Mouse (Mus musculus) stomach, adult 2 months (tissue): ENCODE data around the gene Cnih2. TPM values are rescaled to one million over a fixed set of nuclear protein-coding genes. Genes with fewer than 3 reads are reported as not detected.

Source experiments
- polyA plus RNA-seq: library from polyadenylated mRNA; depleted of rRNA; stranded (reverse); fragments of >200 nt; gene quantifications from 2 replicates; pipeline ENCODE4 v1.2.3, GENCODE M21; 2012; rRNA removed

Gene Cnih2
- 1.8 and 2.7 TPM in 2 replicates for polyA plus RNA-seq

DNA sequence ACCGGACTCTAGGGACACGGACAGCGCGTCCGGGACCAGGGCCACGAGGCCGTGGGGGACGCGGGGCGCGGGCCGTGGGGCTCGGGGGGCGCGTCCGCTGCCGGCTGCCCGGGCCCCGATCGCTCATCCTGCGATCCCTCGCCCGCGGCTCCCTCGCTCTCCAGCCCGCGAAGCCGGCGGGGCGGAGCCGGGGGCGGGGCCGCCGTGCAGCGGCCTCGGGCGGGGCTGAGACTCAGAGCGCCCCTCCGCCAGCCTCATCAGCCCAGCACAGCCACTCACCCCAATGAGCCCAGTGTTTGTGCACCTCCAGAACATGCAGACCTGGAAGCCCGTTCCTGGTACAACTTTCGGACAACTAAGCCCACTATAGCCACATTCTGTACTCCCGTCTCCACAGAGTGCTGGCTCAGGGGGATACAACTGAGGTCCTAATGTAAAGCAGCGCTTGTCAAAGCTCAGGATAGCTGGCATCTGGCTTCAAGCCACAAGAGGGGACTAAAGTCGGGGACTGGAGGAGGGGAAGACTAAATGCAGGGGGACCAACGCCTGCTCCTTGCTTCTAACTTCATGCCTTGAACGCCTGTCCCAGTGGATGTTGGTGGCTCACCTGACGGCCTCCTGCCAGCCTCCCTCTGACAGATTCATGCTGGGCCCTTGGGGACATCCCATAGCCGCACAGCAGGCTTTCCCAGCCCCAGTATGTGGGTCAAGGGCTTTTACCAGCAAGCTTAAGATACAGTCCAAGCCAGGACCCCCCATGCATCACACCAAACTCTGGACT is at the start of gene Cnih2:
TSS of gene Cnih2 (minus strand) at position 159 of the 781 bp plus-strand sequence.

DNA sequence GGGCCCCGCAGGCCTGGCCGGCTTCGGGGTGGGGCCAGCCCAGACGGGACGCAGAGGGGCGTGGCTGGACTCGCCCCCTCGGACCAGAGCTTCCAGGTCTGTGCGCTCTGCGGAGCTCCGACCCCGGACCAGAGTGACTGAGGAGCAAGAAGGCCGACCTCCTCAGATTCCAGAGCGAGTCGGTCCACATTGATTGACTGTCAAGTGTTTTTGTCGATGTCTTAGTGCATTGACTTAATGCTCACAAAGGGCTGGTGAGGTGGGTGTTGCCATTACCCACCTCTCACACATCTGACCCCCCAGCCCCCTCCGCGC is 20.0 kb upstream of the Cnih2 start, which contains the start of gene Klc2:
TSS of gene Klc2 (minus strand) at position 177 of the 315 bp plus-strand sequence.

DNA sequence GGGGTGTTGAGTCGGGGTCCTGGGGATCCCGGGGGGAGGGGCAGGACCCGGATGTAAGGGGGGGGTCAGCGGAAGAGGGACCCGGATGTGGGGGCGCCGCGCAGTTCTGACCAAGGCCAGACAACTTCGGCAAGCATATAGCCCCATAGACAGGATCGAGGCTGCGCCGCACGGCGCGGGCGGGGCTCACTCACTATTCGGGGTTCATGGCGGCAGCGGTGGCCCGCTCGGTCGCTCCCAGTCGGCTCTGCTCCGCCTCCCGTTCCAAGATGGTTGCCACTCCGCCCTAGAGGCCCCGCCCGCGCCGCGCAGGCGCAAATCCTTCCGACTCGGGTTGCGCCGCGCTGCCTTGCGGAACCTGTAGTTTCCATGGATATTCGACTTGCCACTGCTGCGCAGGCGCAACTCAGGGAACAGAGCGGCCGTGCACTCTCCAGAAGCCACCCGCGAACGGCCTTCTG is 8.4 kb upstream of the Cnih2 start, which contains the start of gene Rab1b:
TSS of gene Rab1b (minus strand) at position 342 of the 461 bp plus-strand sequence.

DNA sequence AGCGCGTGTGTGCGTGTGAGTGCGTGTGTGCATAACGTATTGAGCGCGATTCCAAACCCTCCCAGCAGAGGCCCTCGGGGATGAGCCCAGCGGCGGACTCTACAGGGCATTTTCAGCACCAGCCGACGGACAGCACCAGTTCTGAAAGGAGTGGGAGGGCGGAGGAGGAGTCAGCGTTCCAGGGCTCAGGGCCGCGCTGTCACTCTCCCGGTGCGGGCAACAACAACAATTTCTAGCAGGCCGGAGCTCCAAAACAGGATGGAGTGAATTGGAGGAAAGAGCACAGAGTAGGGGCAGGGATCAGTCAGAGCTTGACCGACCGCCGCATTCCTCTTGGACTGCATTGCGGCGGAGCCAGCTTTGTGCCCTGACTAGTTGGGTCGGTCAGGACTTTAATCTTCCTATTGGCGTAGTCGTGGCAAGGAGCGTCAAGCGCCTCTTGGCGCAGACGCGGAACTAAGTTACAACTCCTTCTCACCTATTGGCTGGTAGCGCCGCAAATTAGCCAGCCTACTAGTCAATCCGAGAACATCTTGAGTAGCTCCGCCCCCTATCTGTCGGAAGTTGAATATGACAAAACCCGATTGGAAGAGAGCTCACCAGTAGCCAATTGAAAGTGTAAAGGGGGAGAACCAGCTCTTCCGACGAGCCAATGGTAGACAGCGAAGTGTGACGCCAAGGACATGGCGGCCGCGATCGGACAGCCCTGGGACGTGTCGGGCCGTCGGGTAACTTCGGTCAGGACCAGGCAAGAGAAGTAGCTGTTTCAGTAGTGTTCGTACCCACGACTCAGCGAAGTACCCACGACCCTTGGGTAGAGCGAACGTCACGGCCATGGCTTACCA is 10.2 kb downstream of the Cnih2 start, which contains the start of gene Yif1a:
TSS of gene Yif1a (plus strand) at position 655 of the 845 bp plus-strand sequence.

DNA sequence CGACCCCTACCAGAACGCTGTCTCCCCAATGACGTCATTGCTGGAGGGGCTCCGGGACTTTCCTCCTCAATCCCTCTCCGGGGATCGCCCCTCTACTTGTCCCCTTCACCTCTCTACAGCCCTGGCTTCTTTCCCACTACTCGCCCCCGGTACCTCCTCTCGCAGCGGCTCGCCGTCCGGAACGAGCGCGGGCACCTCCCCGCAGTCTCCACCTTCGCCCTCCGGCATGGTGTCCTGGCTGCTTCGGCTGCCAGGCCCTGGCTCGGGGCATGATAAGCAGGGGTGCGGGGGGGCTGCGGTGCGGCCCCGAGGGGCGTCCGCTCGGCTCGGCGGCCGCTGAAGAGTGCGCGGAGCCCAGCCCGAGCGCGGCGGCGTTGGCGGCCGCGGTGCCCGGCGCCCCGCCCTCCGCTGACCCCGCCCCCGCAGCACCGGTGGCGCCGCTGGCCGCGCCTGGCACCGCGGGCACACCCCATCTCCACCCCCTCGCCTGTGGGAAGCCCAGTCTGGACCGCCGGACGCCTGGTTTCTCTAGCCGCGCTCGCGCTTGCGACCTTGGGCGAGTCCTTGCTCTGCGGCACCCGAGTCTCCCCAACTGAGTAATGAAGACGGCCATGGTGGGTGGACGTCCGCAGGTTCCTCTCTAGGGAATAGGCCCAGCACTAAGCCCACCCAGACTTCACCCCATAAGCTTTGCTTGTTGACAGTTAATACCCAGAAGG is 13.0 kb downstream of the Cnih2 start, which contains the start of gene Tmem151a:
TSS of gene Tmem151a (minus strand) at position 387 of the 719 bp plus-strand sequence.

DNA sequence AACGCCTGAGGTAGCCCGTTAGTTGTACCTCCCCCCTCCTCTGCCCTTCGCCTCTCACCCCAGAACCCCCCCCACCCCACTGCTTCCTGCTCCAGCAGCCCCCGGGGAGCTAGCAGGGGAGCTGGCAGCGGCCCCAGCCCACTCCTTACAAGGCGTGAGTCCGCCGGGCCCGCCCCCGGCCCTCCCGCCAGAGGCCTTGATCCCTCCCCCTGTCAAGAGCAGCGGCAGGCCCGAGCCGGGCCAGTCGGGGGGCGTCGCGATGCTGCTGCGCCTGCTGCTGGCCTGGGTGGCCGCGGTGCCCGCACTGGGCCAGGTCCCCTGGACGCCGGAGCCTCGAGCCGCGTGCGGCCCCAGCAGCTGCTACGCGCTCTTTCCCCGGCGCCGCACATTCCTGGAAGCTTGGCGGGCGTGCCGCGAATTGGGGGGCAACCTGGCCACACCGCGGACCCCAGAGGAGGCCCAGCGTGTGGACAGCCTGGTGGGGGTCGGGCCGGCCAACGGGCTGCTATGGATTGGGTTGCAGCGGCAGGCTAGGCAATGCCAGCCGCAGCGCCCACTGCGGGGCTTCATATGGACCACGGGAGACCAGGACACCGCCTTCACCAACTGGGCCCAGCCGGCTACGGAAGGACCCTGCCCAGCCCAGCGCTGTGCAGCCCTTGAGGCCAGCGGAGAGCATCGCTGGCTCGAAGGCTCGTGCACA is 30.3 kb downstream of the Cnih2 start, which contains the start of gene Cd248:
TSS of gene Cd248 (plus strand) at position 212 of the 703 bp plus-strand sequence.

DNA sequence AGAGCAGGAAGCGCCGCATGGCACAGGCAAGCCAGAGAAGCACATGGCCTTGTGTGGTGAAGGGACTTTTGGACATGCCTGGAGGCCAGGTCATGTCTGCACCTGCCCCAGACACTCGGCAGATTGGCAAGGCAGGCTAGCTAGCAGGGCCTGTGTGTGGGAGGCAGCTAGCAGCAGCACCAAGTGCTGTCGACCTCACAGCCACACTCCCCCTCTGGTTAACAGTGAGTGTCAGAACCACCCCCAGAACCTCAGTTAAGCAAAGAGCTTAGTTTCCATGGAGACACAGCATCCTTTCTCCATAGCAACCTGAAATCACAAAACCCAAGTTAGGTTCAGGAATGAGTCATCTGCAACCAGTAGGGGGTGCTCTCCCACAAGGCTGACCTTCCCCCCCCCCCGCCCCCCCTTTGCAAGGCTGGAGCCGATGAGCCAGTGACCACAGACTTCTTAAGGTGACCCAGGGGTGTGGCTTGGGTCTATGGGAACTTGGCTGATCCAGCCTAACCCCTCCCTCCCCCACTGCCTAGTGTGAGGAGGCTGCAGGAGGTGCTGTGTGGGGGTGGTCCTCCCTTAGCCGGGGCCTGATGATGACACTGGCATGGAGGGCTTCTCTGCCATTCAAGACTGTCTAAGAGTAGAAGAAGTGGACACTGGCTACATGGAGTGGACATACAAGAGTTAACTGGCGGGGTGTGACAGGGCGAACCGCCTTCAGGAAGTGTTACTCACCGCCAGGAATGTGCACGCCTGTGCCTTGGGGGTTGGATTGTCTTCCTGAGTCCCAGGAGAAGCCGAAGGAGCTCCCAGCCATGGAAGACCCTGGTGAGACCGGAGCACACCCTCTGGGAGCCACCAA is 48.0 kb downstream of the Cnih2 start, which contains the start of gene Rin1:
TSS of gene Rin1 (plus strand) at position 435 of the 859 bp plus-strand sequence.

Other genes starting within 250 kb of the Cnih2 start
- gene Ctsf, start 243.4 kb downstream of the Cnih2 start, polyA plus RNA-seq: 45.7 and 55.3 TPM in 2 replicates
- gene Actn3, start 220.6 kb downstream of the Cnih2 start, polyA plus RNA-seq: 1.5 and 5.9 TPM in 2 replicates
- gene Zdhhc24, start 219.9 kb downstream of the Cnih2 start, polyA plus RNA-seq: 12.6 and 15.1 TPM in 2 replicates
- 1.3 and 1.4 TPM in 2 replicates for gene Bbs1, start 191.9 kb downstream of the Cnih2 start, polyA plus RNA-seq
- gene Dpp3, start 170.2 kb downstream of the Cnih2 start, polyA plus RNA-seq: 105 and 113 TPM in 2 replicates
- 2.4 and 2.7 TPM in 2 replicates for gene Peli3, start 155.4 kb downstream of the Cnih2 start, polyA plus RNA-seq
- gene Mrpl11, start 136.4 kb downstream of the Cnih2 start, polyA plus RNA-seq: 5.0 and 6.0 TPM in 2 replicates
- 2.9 and 3.7 TPM in 2 replicates for gene Npas4, start 108.2 kb downstream of the Cnih2 start, polyA plus RNA-seq
- 4.5 and 5.5 TPM in 2 replicates for gene Slc29a2, start 74.7 kb downstream of the Cnih2 start, polyA plus RNA-seq
- 9.1 and 12.1 TPM in 2 replicates for gene B4gat1, start 59.7 kb downstream of the Cnih2 start, polyA plus RNA-seq
- 0.42 and 2.6 TPM in 2 replicates for gene AC124502.3, start 59.6 kb downstream of the Cnih2 start, polyA plus RNA-seq
- gene Brms1, start 57.2 kb downstream of the Cnih2 start, polyA plus RNA-seq: 70.6 and 73.0 TPM in 2 replicates
- 15.4 and 15.8 TPM in 2 replicates for gene Rin1, start 48.0 kb downstream of the Cnih2 start, polyA plus RNA-seq
- 17.7 and 19.4 TPM in 2 replicates for gene Cd248, start 30.4 kb downstream of the Cnih2 start, polyA plus RNA-seq
- 55.2 and 81.3 TPM in 2 replicates for gene Tmem151a, start 13.0 kb downstream of the Cnih2 start, polyA plus RNA-seq
- 124 and 160 TPM in 2 replicates for gene Yif1a, start 10.0 kb downstream of the Cnih2 start, polyA plus RNA-seq
- 130 and 151 TPM in 2 replicates for gene Rab1b, start 8.6 kb upstream of the Cnih2 start, polyA plus RNA-seq
- gene Klc2, start 20.0 kb upstream of the Cnih2 start, polyA plus RNA-seq: 22.3 and 26.2 TPM in 2 replicates
- 8.3 and 8.5 TPM in 2 replicates for gene Pacs1, start 174.6 kb upstream of the Cnih2 start, polyA plus RNA-seq
- gene Sf3b2, start 196.9 kb upstream of the Cnih2 start, polyA plus RNA-seq: 56.0 and 68.1 TPM in 2 replicates
- 0.16 and 0.17 TPM in 2 replicates for gene Gal3st3, start 199.8 kb upstream of the Cnih2 start, polyA plus RNA-seq
- gene Catsper1, start 237.2 kb upstream of the Cnih2 start, polyA plus RNA-seq: not detected in 2 replicates